Mouse (Mus musculus) adrenal gland, postnatal 36 days (tissue): ENCODE data around the gene Nrd1. TPM values are rescaled to one million over a fixed set of nuclear protein-coding genes. Genes with fewer than 3 reads are reported as not detected.

Source experiments
- DNase-seq, 2 experiments: peaks; one replicate each; pipeline ENCODE4 v3.0.0; 2021; ENCODE audit warnings: mixed read lengths in 1 of 2
- total RNA-seq, 2 experiments: library from RNA; stranded (reverse); gene quantifications; 2 replicates each; pipeline ENCODE4 v1.2.3; 2021

Nrd1 gene
- total RNA-seq, 2 experiments from 2014 or later = 115 to 125 TPM

DNA sequence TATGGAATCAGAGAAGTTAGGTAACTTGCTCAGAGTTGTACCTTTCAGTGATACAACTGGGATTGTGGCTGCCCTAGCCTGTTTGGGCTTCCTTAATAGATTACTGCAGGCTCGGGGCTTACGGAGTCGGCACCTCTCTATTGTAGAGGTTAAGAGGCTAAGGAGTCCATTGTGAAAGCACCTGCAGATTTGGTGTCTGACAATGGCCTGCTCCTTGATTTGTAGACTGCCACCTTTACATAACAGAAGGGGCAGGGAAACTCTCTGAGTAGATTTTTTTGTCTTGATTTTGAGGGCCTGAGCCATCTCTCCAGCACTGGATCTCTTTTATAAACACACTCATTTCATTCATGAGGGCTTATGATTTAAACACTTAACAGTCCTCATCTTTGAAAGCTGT is 26.1 kb downstream of the Nrd1 start:
- no peak for DNase-seq

DNA sequence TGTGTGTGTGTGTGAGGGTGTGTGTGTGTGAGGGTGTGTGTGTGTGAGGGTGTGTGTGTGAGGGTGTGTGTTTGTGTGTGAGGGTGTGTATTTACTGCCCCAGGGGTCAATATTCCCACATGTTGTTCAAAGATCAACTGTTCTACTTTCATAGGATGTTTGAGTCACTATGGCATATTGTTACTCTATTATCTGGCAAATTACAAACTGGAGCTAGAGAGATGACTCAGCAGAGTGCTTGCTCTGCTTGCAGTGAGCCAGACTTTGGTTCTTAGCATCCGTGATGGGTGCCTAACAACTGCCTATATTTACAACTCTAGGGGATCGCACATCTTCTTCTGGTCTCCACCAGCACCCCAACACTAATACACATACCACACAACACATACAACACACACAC is 29.4 kb downstream of the Nrd1 start:
- peak in 1 of 2 experiments; percentile 15 for DNase-seq

- no peak for DNase-seq
Measured at GRCm38 (mm10) chr4:109030266-109030665, 29.8 kb downstream of the Nrd1 start.

GRCm38 (mm10) chr4:109036327-109036726 is 35.9 kb downstream of the Nrd1 start:
- peak; percentile 70 to 77 for DNase-seq

- no peak for DNase-seq
Measured at GRCm38 (mm10) chr4:109042739-109043138, 42.3 kb downstream of the Nrd1 start.

- peak in 1 of 2 experiments; percentile 23 for DNase-seq
Measured at GRCm38 (mm10) chr4:109043294-109043693, 42.8 kb downstream of the Nrd1 start.

DNA sequence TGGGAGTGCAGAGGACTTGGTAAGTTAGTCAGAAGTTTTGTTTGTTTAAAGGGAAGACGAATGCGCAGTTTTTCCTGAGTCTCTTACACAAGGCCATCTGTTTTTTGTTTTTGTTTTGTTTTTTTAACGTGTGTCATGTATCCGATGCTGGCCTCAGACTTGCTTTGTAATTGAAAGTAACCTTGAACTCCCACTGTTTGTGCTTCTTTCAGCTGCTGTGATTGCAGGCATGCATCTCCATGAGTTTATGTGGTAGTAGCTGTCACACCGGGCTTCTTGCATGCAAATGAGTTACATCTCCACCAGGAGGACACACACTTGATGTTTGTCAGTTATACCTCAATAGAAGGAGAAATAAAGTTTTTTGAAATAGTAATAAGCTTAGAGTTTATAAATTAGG is 43.3 kb downstream of the Nrd1 start:
- no peak for DNase-seq

DNA sequence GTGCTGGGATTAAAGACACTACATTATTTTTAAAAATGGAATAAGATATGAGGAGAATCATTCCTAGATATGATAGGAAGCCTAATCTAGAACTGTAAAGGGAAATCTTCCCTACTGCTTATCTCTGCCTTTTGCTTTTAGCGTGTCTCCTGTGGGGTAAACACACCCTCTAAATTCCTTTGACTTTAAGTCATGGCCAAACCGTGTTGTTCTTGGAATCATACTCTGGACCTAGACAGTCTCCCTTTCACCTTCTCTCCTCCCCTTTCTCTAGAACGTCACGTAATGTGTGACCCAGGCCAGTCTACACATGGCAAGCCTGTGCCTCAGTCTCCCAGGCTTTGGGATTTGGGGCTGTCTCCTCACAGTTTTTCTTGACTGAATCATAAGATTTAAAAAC is 47.8 kb downstream of the Nrd1 start:
- DNase-seq = no peak

GRCm38 (mm10) chr4:109052282-109052681 is 51.8 kb downstream of the Nrd1 start:
- no peak for DNase-seq

GRCm38 (mm10) chr4:109054003-109054402 is 53.5 kb downstream of the Nrd1 start:
- DNase-seq = peak; percentile 41 to 46

- DNase-seq = no peak
Measured at GRCm38 (mm10) chr4:109056351-109056750, 55.9 kb downstream of the Nrd1 start.

DNA sequence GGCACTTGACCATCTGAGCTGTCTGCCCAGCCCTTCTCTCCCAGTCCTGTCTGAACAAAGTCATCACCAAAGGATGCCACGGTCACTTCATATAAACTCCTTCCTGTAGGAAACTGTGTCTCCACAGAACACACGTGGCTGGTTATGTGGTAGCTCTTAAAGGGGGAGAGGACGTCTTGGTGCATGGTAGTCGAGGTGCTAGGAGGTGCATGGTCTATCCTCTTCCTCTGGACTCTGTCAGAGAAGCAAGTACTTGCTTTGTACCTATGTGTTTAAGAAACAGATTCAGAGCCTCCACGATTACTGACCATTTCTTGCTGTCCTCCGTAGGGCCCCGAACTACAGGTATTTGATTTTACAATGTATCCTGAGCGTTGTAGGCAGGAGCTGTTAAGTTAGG is 57.2 kb downstream of the Nrd1 start:
- no peak for DNase-seq

DNA sequence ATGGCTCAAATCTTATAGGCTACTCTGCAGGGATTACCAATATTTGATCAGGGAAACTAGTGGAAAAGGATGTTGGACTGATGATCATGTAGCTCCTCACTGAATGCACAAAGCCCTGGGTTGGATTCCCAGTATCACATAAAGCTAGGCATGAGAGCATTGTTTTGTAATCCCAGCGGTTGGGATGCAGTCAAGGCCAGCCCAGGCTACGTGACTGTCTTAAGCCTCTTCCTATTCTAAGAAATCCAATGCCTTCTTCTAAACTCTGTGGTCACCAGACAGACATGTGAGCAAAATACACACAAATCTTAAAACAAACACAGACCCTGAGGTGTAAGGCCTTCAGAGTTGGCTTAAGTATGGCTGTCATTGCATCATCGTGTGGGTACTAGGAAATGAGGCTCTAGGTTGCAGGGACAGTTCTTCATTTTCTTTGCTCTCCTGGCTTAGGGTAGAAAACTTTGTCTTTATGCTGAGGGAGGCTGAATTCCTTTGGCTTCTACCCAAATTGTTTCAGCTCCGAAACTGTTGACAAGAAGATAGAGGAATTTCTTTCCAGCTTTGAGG is 58.9 kb downstream of the Nrd1 start:
- DNase-seq = peak in 1 of 2 experiments; percentile 22

GRCm38 (mm10) chr4:109064941-109065340 is 64.5 kb downstream of the Nrd1 start:
- no peak for DNase-seq

GRCm38 (mm10) chr4:109065714-109066113 is 65.3 kb downstream of the Nrd1 start:
- DNase-seq = no peak

GRCm38 (mm10) chr4:109072891-109073290 is 72.4 kb downstream of the Nrd1 start:
- no peak for DNase-seq

DNA sequence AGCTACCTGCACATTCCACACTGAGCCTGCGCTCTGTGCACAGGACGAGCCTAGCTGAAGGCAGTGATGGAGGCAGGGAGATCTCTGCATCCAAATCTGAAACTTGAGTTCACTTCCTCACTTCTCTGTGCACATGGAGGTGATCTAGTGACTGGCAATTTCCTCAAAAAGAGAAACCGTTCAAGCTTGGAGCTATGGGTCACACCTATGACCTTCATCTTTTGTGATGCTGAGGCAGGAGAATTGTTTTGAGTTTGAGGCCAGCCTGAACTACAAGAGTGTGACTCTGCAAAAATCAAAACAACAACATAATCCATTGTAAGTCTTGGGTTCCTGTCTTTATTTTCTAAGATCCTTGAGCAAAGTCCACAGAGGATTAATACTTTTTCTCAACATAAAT is 72.8 kb downstream of the Nrd1 start:
- DNase-seq = no peak

- DNase-seq = no peak
Measured at GRCm38 (mm10) chr4:109078941-109079340, 78.5 kb downstream of the Nrd1 start.

GRCm38 (mm10) chr4:109079676-109080075 is 79.2 kb downstream of the Nrd1 start:
- no peak for DNase-seq

- DNase-seq = no peak
Measured at GRCm38 (mm10) chr4:109080118-109080517, 79.7 kb downstream of the Nrd1 start.

- DNase-seq = peak; percentile 68 to 69
Measured at GRCm38 (mm10) chr4:109089171-109089570, 88.7 kb downstream of the Nrd1 start.

- peak; percentile 65 to 74 for DNase-seq
Measured at GRCm38 (mm10) chr4:109089999-109090398, 89.5 kb downstream of the Nrd1 start.

DNA sequence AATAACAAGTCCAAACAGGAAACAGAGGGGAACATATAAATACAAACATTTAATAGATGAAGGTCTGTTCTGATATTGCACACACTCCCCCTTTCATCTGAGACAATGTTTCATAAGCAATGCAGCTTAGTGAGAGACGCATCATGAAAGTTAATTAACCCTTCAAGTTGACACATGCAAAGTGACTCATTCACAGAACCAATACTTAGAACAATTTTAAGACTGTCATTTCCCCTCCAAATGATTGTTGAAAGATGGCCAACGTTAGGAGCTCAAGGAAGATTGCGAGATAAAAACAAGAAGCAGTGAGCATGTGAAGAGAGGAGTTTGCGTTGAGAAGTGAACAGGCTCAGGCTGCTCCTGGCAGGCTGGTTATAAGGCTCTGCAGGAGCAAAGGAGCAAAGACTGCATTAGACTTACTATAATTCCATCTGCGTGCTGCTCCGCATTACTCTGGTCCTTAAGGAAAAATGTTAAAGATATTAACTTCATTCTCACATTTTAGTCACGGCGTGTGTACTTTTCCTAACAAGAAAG is 90.9 kb downstream of the Nrd1 start:
- DNase-seq = no peak

- no peak for DNase-seq
Measured at GRCm38 (mm10) chr4:109092344-109092743, 91.9 kb downstream of the Nrd1 start.
